Mouse (Mus musculus) forebrain, embryonic 16.5 days (tissue): ENCODE data around the gene Ybx1. TPM values are rescaled to one million over a fixed set of nuclear protein-coding genes. Genes with fewer than 3 reads are reported as not detected.
"Not testable (repeated sequence)": the region's sequence is repeated elsewhere in the genome, so short reads cannot be mapped to it uniquely, and the experiment has no call there.

ENCODE experiments used
- ATAC-seq: fragments of 200-750 bp; cut with Nextera tagmentation; 2 replicates; pipeline ENCODE4 v1.8.0; 2017; ENCODE audit warnings: mild to moderate bottlenecking, moderate library complexity
- H3K27ac ChIP-seq: fragments of 300-500 bp; sonication (generic); 2 replicates; pipeline ENCODE4 v1.5.1; 2014; ENCODE audit warnings: low read length, control low read depth
- H3K27me3 ChIP-seq: fragments of 300-500 bp; sonication (generic); replicated peaks from 2 replicates; pipeline ENCODE4 v1.6.1; 2014; ENCODE audit warnings: low read length; ENCODE audit not compliant: control insufficient read depth, insufficient read depth
- H3K36me3 ChIP-seq: fragments of 300-500 bp; sonication (generic); 2 replicates; pipeline ENCODE4 v1.6.1; 2014; ENCODE audit not compliant: control insufficient read depth, insufficient read depth
- H3K4me1 ChIP-seq: fragments of 300-500 bp; sonication (generic); replicated peaks from 2 replicates; pipeline ENCODE4 v1.6.1; 2014; ENCODE audit warnings: low read length; ENCODE audit not compliant: control insufficient read depth, insufficient read depth
- H3K4me2 ChIP-seq: fragments of 300-500 bp; sonication (generic); 2 replicates; pipeline ENCODE4 v1.6.1; 2014; ENCODE audit warnings: mild to moderate bottlenecking, low read length, control low read depth
- H3K4me3 ChIP-seq: fragments of 300-500 bp; sonication (generic); replicated peaks from 2 replicates; pipeline ENCODE4 v1.5.1; 2014; ENCODE audit warnings: mild to moderate bottlenecking, low read length, control low read depth
- H3K9ac ChIP-seq: fragments of 300-500 bp; sonication (generic); replicated peaks from 2 replicates; pipeline ENCODE4 v1.6.1; 2014; ENCODE audit warnings: low read depth, low read length, control low read depth
- H3K9me3 ChIP-seq: fragments of 300-500 bp; sonication (generic); 2 replicates; pipeline ENCODE4 v1.6.1; 2016; ENCODE audit warnings: low read length; ENCODE audit not compliant: control insufficient read depth
- WGBS: fragments of 180-500 bp; shearing (Covaris S2); extraction: QIAGEN DNeasy Blood & Tissue Kit; methylation state at CpG from one replicate; pipeline ENCODE4 v1.1.7; 2014; 5-methylcytosine and 5-hydroxymethylcytosine counted together
- polyA plus RNA-seq: library from polyadenylated mRNA; unstranded; fragments of >200 nt; fragmentation: Nextera tagmentation; extraction: Ambion mirVana; gene quantifications from 2 replicates; pipeline ENCODE4 v1.2.1, GENCODE M21; 2015

The Ybx1 gene
- polyA plus RNA-seq, 1 experiment from 2014 or later = 731 TPM

- ATAC-seq, H3K4me3 ChIP-seq, H3K27me3 ChIP-seq, H3K9me3 ChIP-seq, H3K4me1 ChIP-seq, H3K9ac ChIP-seq, H3K27ac ChIP-seq, H3K4me2 ChIP-seq: not testable (repeated sequence)
- WGBS = 84% methylated on average over 15 of the region's 15 CpGs
- peaks cover 46% of the 10 kb centered on the region for H3K36me3 ChIP-seq
These were observed 15.6 kb downstream of the Ybx1 start for GRCm38 (mm10) chr4:119278784-119279183.

GRCm38 (mm10) chr4:119275726-119276125, 18.7 kb downstream of the Ybx1 start:
- Histone ChIP-seq H3K36me3 (peaks cover 40% of the 10 kb centered on the region), H3K9ac (no peak overlapping the region), H3K27me3 (no peaks in the 10 kb centered on the region), H3K27ac (no peak overlapping the region), H3K4me3 (no peak overlapping the region), H3K4me1 (no peaks in the 10 kb centered on the region), H3K4me2 (no peak overlapping the region), H3K9me3 (no peaks in the 10 kb centered on the region)
- WGBS = 85% methylated on average over 2 of the region's 2 CpGs
- no peak for ATAC-seq

GRCm38 (mm10) chr4:119275226-119275625, 19.2 kb downstream of the Ybx1 start:
- Histone ChIP-seq H3K36me3 (peaks cover 43% of the 10 kb centered on the region), H3K4me1 (no peaks in the 10 kb centered on the region), H3K9ac (no peak overlapping the region), H3K27ac (no peak overlapping the region), H3K4me2 (no peak overlapping the region), H3K9me3 (no peaks in the 10 kb centered on the region), H3K27me3 (no peaks in the 10 kb centered on the region), H3K4me3 (no peak overlapping the region)
- WGBS = 90% methylated on average over 2 of the region's 2 CpGs
- ATAC-seq = no peak

- Histone ChIP-seq H3K4me2 (no peak overlapping the region), H3K27ac (no peak overlapping the region), H3K9me3 (no peaks in the 10 kb centered on the region), H3K27me3 (no peaks in the 10 kb centered on the region), H3K36me3 (peaks cover 43% of the 10 kb centered on the region), H3K4me1 (no peaks in the 10 kb centered on the region), H3K4me3 (no peak overlapping the region), H3K9ac (no peak overlapping the region)
- no peak for ATAC-seq
- WGBS = 97% methylated on average over 1 of the region's 1 CpGs
These were observed 19.8 kb downstream of the Ybx1 start for GRCm38 (mm10) chr4:119274627-119275026.

GRCm38 (mm10) chr4:119266606-119267005, 27.8 kb downstream of the Ybx1 start:
- no peaks in the 10 kb centered on the region for H3K9me3 ChIP-seq
- no peaks in the 10 kb centered on the region for H3K4me1 ChIP-seq
- no peak overlapping the region for H3K27ac ChIP-seq
- no peak overlapping the region for H3K4me2 ChIP-seq
- 81% methylated on average over 13 of the region's 13 CpGs for WGBS
- no peak overlapping the region for H3K4me3 ChIP-seq
- H3K9ac ChIP-seq = no peak overlapping the region
- H3K36me3 ChIP-seq = peaks cover 10% of the 10 kb centered on the region
- H3K27me3 ChIP-seq = no peaks in the 10 kb centered on the region
- ATAC-seq = no peak

GRCm38 (mm10) chr4:119263459-119263858, 30.9 kb downstream of the Ybx1 start:
- Histone ChIP-seq H3K4me2 (no peak overlapping the region), H3K4me1 (no peaks in the 10 kb centered on the region), H3K36me3 (no peaks in the 10 kb centered on the region; the same call in 1 of the 2 replicates), H3K9ac (no peak overlapping the region), H3K27ac (no peak overlapping the region), H3K4me3 (no peak overlapping the region), H3K27me3 (no peaks in the 10 kb centered on the region), H3K9me3 (no peaks in the 10 kb centered on the region)
- ATAC-seq = no peak
- WGBS = 80% methylated on average over 3 of the region's 3 CpGs

GRCm38 (mm10) chr4:119262483-119262882, 31.9 kb downstream of the Ybx1 start:
- Histone ChIP-seq H3K4me2 (no peak overlapping the region), H3K9ac (no peak overlapping the region), H3K4me1 (no peaks in the 10 kb centered on the region), H3K9me3 (no peaks in the 10 kb centered on the region), H3K4me3 (no peak overlapping the region), H3K27me3 (no peaks in the 10 kb centered on the region), H3K27ac (no peak overlapping the region), H3K36me3 (no peaks in the 10 kb centered on the region)
- ATAC-seq = no peak
- WGBS = 95% methylated on average over 5 of the region's 5 CpGs

- 68% methylated on average over 7 of the region's 7 CpGs for WGBS
- no peak overlapping the region for H3K9ac ChIP-seq
- no peaks in the 10 kb centered on the region for H3K4me1 ChIP-seq
- no peak overlapping the region for H3K4me2 ChIP-seq
- H3K9me3 ChIP-seq = no peaks in the 10 kb centered on the region
- no peaks in the 10 kb centered on the region for H3K36me3 ChIP-seq
- no peak overlapping the region for H3K4me3 ChIP-seq
- no peak for ATAC-seq
- no peaks in the 10 kb centered on the region for H3K27me3 ChIP-seq
- H3K27ac ChIP-seq = no peak overlapping the region
These were observed 33.2 kb downstream of the Ybx1 start for GRCm38 (mm10) chr4:119261087-119261713.

GRCm38 (mm10) chr4:119259344-119260254, 34.8 kb downstream of the Ybx1 start:
- ATAC-seq = 0 out of 2 replicates have a peak, but pooled peaks have one; percentile 9
- H3K9me3 ChIP-seq = no peaks in the 10 kb centered on the region
- 84% methylated on average over 15 of the region's 15 CpGs for WGBS

More at GRCm38 (mm10) chr4:119259344-119260254, 34.8 kb downstream of the Ybx1 start:
- Histone ChIP-seq H3K4me1 (peaks cover 6% of the 10 kb centered on the region), H3K36me3 (no peaks in the 10 kb centered on the region), H3K4me2 (no peak overlapping the region), H3K27me3 (no peaks in the 10 kb centered on the region), H3K9ac (no peak overlapping the region), H3K27ac (no peak overlapping the region), H3K4me3 (no peak overlapping the region)
